Mouse (Mus musculus): ENCODE measurements at regions not wholly inside any gene's neighbourhood (a gene's known extent, or its start where the extent isn't known, plus 50 kb on each side); places are given as distances from the start of the nearest gene placed in this dataset.

- no peak for DNase-seq
- intact Hi-C loops (cut with DNase I) = loop anchor here (5.0 to 10.0 kb wide), 2 partner anchors 173 to 301 kb away; no protein-coding TSS in a partner anchor
These were observed 106.2 kb upstream of the Tbc1d5 start for GRCm38 (mm10) chr17:51285362-51285761.

GRCm38 (mm10) chr17:51278771-51279170 is 99.6 kb upstream of the Tbc1d5 start:
- no peak for DNase-seq
- intact Hi-C loops (cut with DNase I) = no loop called here

- intact Hi-C loops (cut with DNase I) = no loop called here
- no peak for DNase-seq
These were observed 98.9 kb upstream of the Tbc1d5 start for GRCm38 (mm10) chr17:51278094-51278493.

GRCm38 (mm10) chr17:51277161-51277560 is 98.0 kb upstream of the Tbc1d5 start:
- intact Hi-C loops (cut with DNase I) = no loop called here
- no peak for DNase-seq

- intact Hi-C loops (cut with DNase I) = no loop called here
- DNase-seq = no peak
These were observed 92.9 kb upstream of the Tbc1d5 start for GRCm38 (mm10) chr17:51272025-51272424.

GRCm38 (mm10) chr17:51262946-51263345 is 83.8 kb upstream of the Tbc1d5 start:
- intact Hi-C loops (cut with DNase I) = no loop called here
- DNase-seq = no peak

GRCm38 (mm10) chr17:51262404-51262803 is 83.3 kb upstream of the Tbc1d5 start:
- intact Hi-C loops (cut with DNase I) = no loop called here
- no peak for DNase-seq

- DNase-seq = no peak
- intact Hi-C loops (cut with DNase I) = no loop called here
These were observed 79.2 kb upstream of the Tbc1d5 start for GRCm38 (mm10) chr17:51258316-51258715.

- DNase-seq = peak; percentile 15 to 28
- intact Hi-C loops (cut with DNase I) = no loop called here
These were observed 69.4 kb upstream of the Tbc1d5 start for GRCm38 (mm10) chr17:51248543-51248942.

- no peak for DNase-seq
- intact Hi-C loops (cut with DNase I) = no loop called here
These were observed 66.9 kb upstream of the Tbc1d5 start for GRCm38 (mm10) chr17:51246038-51246437.

- no peak for DNase-seq
- intact Hi-C loops (cut with DNase I) = no loop called here
These were observed 61.3 kb upstream of the Tbc1d5 start for GRCm38 (mm10) chr17:51240360-51240993.

GRCm38 (mm10) chr17:51239465-51239864 is 60.3 kb upstream of the Tbc1d5 start:
- intact Hi-C loops (cut with DNase I) = no loop called here
- DNase-seq = no peak

All from heart, postnatal 14 days (tissue).